In genomic region chr14:78172956-78173355, GRCm38 (mm10) we compare ENCODE assay signal across 16 mouse cellular contexts.
"Had no signal": no experiment of that assay in that cellular context is flagged by ENCODE, and none has a peak within 500 bp of the region (broad histone marks: within the 10 kb centered on the region; RNA-seq: fewer than 3 reads in every experiment).

No protein-coding gene starts in this region.

- H3K9me3 ChIP-seq: megakaryocyte, embryonic 14.5 days; midbrain, embryonic 13.5 days; midbrain, embryonic 15.5 days; neural tube, embryonic 12.5 days; stomach, embryonic 15.5 days had no signal

- H3K27me3 ChIP-seq: megakaryocyte, embryonic 14.5 days; midbrain, embryonic 13.5 days; midbrain, embryonic 15.5 days; neural tube, embryonic 12.5 days; stomach, embryonic 15.5 days had no signal

- H3K9ac ChIP-seq: liver, postnatal 0 days; midbrain, embryonic 13.5 days; midbrain, embryonic 15.5 days; neural tube, embryonic 12.5 days; stomach, embryonic 15.5 days had no signal

- H3K36me3 ChIP-seq: midbrain, embryonic 13.5 days; midbrain, embryonic 15.5 days; neural tube, embryonic 12.5 days; stomach, embryonic 15.5 days had no signal

- H3K4me3 ChIP-seq: megakaryocyte, embryonic 14.5 days; midbrain, embryonic 13.5 days; midbrain, embryonic 15.5 days; neural tube, embryonic 12.5 days; stomach, embryonic 15.5 days had no signal

- H3K27ac ChIP-seq: macrophage; midbrain, embryonic 13.5 days; midbrain, embryonic 15.5 days; neural tube, embryonic 12.5 days; stomach, embryonic 15.5 days; stomach, postnatal 0 days had no signal

- DNase-seq: liver, postnatal 0 days; lung, adult 2 months; lung, postnatal 14 days; lung, postnatal 36 days; right cerebral cortex, postnatal 14 days; thymus, adult 2 months; thymus, postnatal 25 days; thymus, postnatal 4 days had no signal

- H3K4me2 ChIP-seq: midbrain, embryonic 11.5 days; midbrain, embryonic 13.5 days; midbrain, embryonic 15.5 days; neural tube, embryonic 12.5 days; stomach, embryonic 15.5 days had no signal

- H3K4me1 ChIP-seq: megakaryocyte, embryonic 14.5 days; midbrain, embryonic 13.5 days; midbrain, embryonic 15.5 days; neural tube, embryonic 12.5 days; stomach, embryonic 15.5 days had no signal

- ATAC-seq: liver, postnatal 0 days; midbrain, embryonic 13.5 days; midbrain, embryonic 15.5 days had no signal
